In genomic region chr15:89883799-89884198, GRCm38 (mm10) we compare ENCODE assay signal across 30 mouse cellular contexts. TPM values are rescaled to one million over a fixed set of nuclear protein-coding genes. Genes with fewer than 3 reads are reported as not detected.
DNase-seq lines count a peak whose midpoint lies in the region; ATAC-seq lines count a peak whose summit lies in the region.
"Had no signal": no experiment of that assay in that cellular context is flagged by ENCODE, and none has a peak within 500 bp of the region (broad histone marks: within the 10 kb centered on the region; RNA-seq: fewer than 3 reads in every experiment).

No protein-coding gene starts in this region.

- H3K27ac ChIP-seq in midbrain, embryonic 16.5 days (ENCODE audit: low read length): no peak overlapping the region
- H3K27ac ChIP-seq: embryonic facial prominence, embryonic 13.5 days; embryonic facial prominence, embryonic 15.5 days; forebrain, embryonic 13.5 days; forebrain, embryonic 15.5 days had no signal

- ATAC-seq in midbrain, embryonic 16.5 days: no peak
- ATAC-seq: activated CD4-positive, CD25-positive, alpha-beta regulatory T cell, adult 4 months; CD4-positive, CD25-positive, alpha-beta regulatory T cell, adult 4 months; forebrain, embryonic 13.5 days; forebrain, embryonic 15.5 days; forebrain, postnatal 0 days had no signal

- no peak overlapping the region for H3K4me2 ChIP-seq in midbrain, embryonic 16.5 days (ENCODE audit: low read length)
- H3K4me2 ChIP-seq: embryonic facial prominence, embryonic 13.5 days; embryonic facial prominence, embryonic 15.5 days; forebrain, embryonic 13.5 days; forebrain, embryonic 15.5 days had no signal

- intact Hi-C loops in left cerebral cortex, postnatal 4 days (cut with DNase I): no loop called here
- intact Hi-C loops in heart, postnatal 36 days (cut with DNase I): no loop called here

- peak; percentile 79 for DNase-seq in 3T3-L1 (ENCODE audit: low read depth, low spot score)
- DNase-seq in Muller cell, postnatal 12 days (ENCODE audit: inconsistent ontology term): peak; percentile 53
- DNase-seq in fibroblast of lung, adult 2 months (ENCODE audit: low read depth): peak; percentile 3
- DNase-seq in left cerebral cortex, postnatal 4 days: no peak
- no peak for DNase-seq in heart, postnatal 36 days
- DNase-seq: adrenal gland, adult 2 months; adrenal gland, postnatal 10 days; adrenal gland, postnatal 25 days; B cell, adult 2 months; cerebellum, adult 11 months; cerebellum, adult 18-20 months; cerebellum, adult 8-10 months; cerebellum, adult 9-11 months; cerebellum, postnatal 14 days; cerebellum, postnatal 36 days; embryo, embryonic 11 days; forebrain, postnatal 0 days had no signal

- no peak overlapping the region for H3K9ac ChIP-seq in midbrain, embryonic 16.5 days (ENCODE audit: low read depth, low read length)
- H3K9ac ChIP-seq: embryonic facial prominence, embryonic 13.5 days; embryonic facial prominence, embryonic 15.5 days; forebrain, embryonic 13.5 days; forebrain, embryonic 15.5 days; forebrain, postnatal 0 days had no signal

- no peaks in the 10 kb centered on the region for H3K9me3 ChIP-seq in midbrain, embryonic 16.5 days (replicated peaks; ENCODE audit: control insufficient read depth, low read length, poor library complexity, severe bottlenecking)
- H3K9me3 ChIP-seq: embryonic facial prominence, embryonic 13.5 days; embryonic facial prominence, embryonic 15.5 days; forebrain, embryonic 13.5 days; forebrain, embryonic 15.5 days had no signal

- H3K4me3 ChIP-seq in midbrain, embryonic 16.5 days (ENCODE audit: low read depth, low read length): no peak overlapping the region
- H3K4me3 ChIP-seq: embryonic facial prominence, embryonic 13.5 days; embryonic facial prominence, embryonic 15.5 days; erythroblast, embryonic 14.5 days; forebrain, embryonic 13.5 days; forebrain, embryonic 15.5 days had no signal

- 92% methylated on average over 2 of the region's 2 CpGs for WGBS in midbrain, embryonic 16.5 days

- no peaks in the 10 kb centered on the region for H3K36me3 ChIP-seq in midbrain, embryonic 16.5 days (ENCODE audit: control insufficient read depth, insufficient read depth, low read length)
- H3K36me3 ChIP-seq: embryonic facial prominence, embryonic 13.5 days; embryonic facial prominence, embryonic 15.5 days; forebrain, embryonic 15.5 days; G1E had no signal

- no peaks in the 10 kb centered on the region for H3K4me1 ChIP-seq in midbrain, embryonic 16.5 days (ENCODE audit: control insufficient read depth, insufficient read depth, low read length)
- H3K4me1 ChIP-seq: embryonic facial prominence, embryonic 13.5 days; embryonic facial prominence, embryonic 15.5 days; forebrain, embryonic 13.5 days; forebrain, embryonic 15.5 days had no signal

- H3K27me3 ChIP-seq in midbrain, embryonic 16.5 days (ENCODE audit: control insufficient read depth, insufficient read depth, low read depth, low read length): no peaks in the 10 kb centered on the region
- H3K27me3 ChIP-seq: CH12.LX; embryonic facial prominence, embryonic 13.5 days; embryonic facial prominence, embryonic 15.5 days; forebrain, embryonic 13.5 days; forebrain, embryonic 15.5 days had no signal

RNA-seq across cellular contexts. Expression of gene Syt10, which starts 42.1 kb away (rescaled TPM):
- total RNA-seq in left cerebral cortex, postnatal 4 days (2021): 1 to 10 TPM; 7.6 to 8.7 TPM
- polyA plus RNA-seq in midbrain, embryonic 16.5 days (2015; fragmentation: Nextera tagmentation; extraction: Ambion mirVana): 2.0 TPM in 2 replicates
- not detected for total RNA-seq in heart, postnatal 36 days (2021)
- total RNA-seq: adrenal gland, adult 2 months; adrenal gland, postnatal 10 days; CH12.LX; common myeloid progenitor, adult 5-6 weeks; G1E had no signal
- polyA plus RNA-seq: activated CD4-positive, CD25-positive, alpha-beta regulatory T cell, adult 4 months; adrenal gland, adult 2 months; CD4-positive, CD25-positive, alpha-beta regulatory T cell, adult 4 months; embryonic facial prominence, embryonic 11.5 days; erythroblast, embryonic 14.5 days; forebrain, embryonic 11.5 days; G1E had no signal

Comparison
In these comparisons a context has a peak if more than half of its experiments do, and no peak if none do; other contexts are left out.
1. DNase-seq: peak in 3T3-L1 (single experiment), Muller cell, postnatal 12 days (single experiment) and fibroblast of lung, adult 2 months (single experiment); none in left cerebral cortex, postnatal 4 days (single experiment) and heart, postnatal 36 days (0 of 2).
2. RNA of gene Syt10, which starts 42.1 kb away (total RNA-seq): 7.6 to 8.7 TPM in left cerebral cortex, postnatal 4 days; not detected in heart, postnatal 36 days; every median in the first group is over 4 times any median in the second.